Mouse (Mus musculus) cerebellum, postnatal 25 days (tissue): Measurements from ENCODE around the gene Racgap1.

Experiments used
- DNase-seq, 2 experiments: peaks; one replicate each; pipeline ENCODE4 v3.0.0; 2021; ENCODE audit warnings: mixed read lengths in 2 of 2

The Racgap1 gene

GRCm38 (mm10) chr15:99663964-99664599 lies 12.6 kb upstream of the Racgap1 start:
- peak; percentile 42 to 45 for DNase-seq

- no peak for DNase-seq
These were observed 10.9 kb upstream of the Racgap1 start for GRCm38 (mm10) chr15:99662371-99662770.

- peak; percentile 78 to 82 for DNase-seq
These were observed 9.8 kb upstream of the Racgap1 start for GRCm38 (mm10) chr15:99661121-99661830.

GRCm38 (mm10) chr15:99658437-99658836 lies 7.0 kb upstream of the Racgap1 start:
- no peak for DNase-seq

- no peak for DNase-seq
These were observed 4.5 kb upstream of the Racgap1 start for GRCm38 (mm10) chr15:99655956-99656355.

GRCm38 (mm10) chr15:99653876-99654275 lies 2.4 kb upstream of the Racgap1 start:
- DNase-seq: no peak

- no peak for DNase-seq
These were observed 1.8 kb upstream of the Racgap1 start for GRCm38 (mm10) chr15:99653291-99653690.

GRCm38 (mm10) chr15:99651984-99652872 lies 772 bp upstream of the Racgap1 start:
- no peak for DNase-seq

- DNase-seq: no peak
These were observed 1.2 kb downstream of the Racgap1 start for GRCm38 (mm10) chr15:99650304-99650703.

GRCm38 (mm10) chr15:99649067-99649761 lies 2.2 kb downstream of the Racgap1 start:
- DNase-seq: no peak

- no peak for DNase-seq
These were observed 3.1 kb downstream of the Racgap1 start for GRCm38 (mm10) chr15:99648326-99648725.

- DNase-seq: peak; percentile 50 to 66
These were observed 6.7 kb downstream of the Racgap1 start for GRCm38 (mm10) chr15:99644776-99645175.

- DNase-seq: no peak
These were observed 7.6 kb downstream of the Racgap1 start for GRCm38 (mm10) chr15:99643832-99644231.

- DNase-seq: no peak
These were observed 8.8 kb downstream of the Racgap1 start for GRCm38 (mm10) chr15:99642622-99643021.

GRCm38 (mm10) chr15:99638124-99638485 lies 13.4 kb downstream of the Racgap1 start:
- DNase-seq: no peak

- no peak for DNase-seq
These were observed 13.9 kb downstream of the Racgap1 start for GRCm38 (mm10) chr15:99637405-99638123.

- no peak for DNase-seq
These were observed 16.8 kb downstream of the Racgap1 start for GRCm38 (mm10) chr15:99634702-99635101.

GRCm38 (mm10) chr15:99631618-99632017 lies 19.8 kb downstream of the Racgap1 start:
- no peak for DNase-seq

GRCm38 (mm10) chr15:99622063-99622462 lies 29.4 kb downstream of the Racgap1 start:
- no peak for DNase-seq

GRCm38 (mm10) chr15:99619821-99620220 lies 31.6 kb downstream of the Racgap1 start:
- peak; percentile 31 to 50 for DNase-seq

GRCm38 (mm10) chr15:99618595-99618994 lies 32.9 kb downstream of the Racgap1 start:
- no peak for DNase-seq

- DNase-seq: peak; percentile 39 to 46
These were observed 36.2 kb downstream of the Racgap1 start for GRCm38 (mm10) chr15:99615246-99615645.
